Mouse (Mus musculus) stomach, adult 2 months (tissue): ENCODE measurements around the gene Med17. TPM values are rescaled to one million over a fixed set of nuclear protein-coding genes. Genes with fewer than 3 reads are reported as not detected.

Experiments
- polyA plus RNA-seq: library from polyadenylated mRNA; depleted of rRNA; stranded (reverse); fragments of >200 nt; gene quantifications from 2 replicates; pipeline ENCODE4 v1.2.3, GENCODE M21; 2012; rRNA removed

The Med17 gene
- polyA plus RNA-seq: 8.4 and 9.1 TPM in 2 replicates

DNA sequence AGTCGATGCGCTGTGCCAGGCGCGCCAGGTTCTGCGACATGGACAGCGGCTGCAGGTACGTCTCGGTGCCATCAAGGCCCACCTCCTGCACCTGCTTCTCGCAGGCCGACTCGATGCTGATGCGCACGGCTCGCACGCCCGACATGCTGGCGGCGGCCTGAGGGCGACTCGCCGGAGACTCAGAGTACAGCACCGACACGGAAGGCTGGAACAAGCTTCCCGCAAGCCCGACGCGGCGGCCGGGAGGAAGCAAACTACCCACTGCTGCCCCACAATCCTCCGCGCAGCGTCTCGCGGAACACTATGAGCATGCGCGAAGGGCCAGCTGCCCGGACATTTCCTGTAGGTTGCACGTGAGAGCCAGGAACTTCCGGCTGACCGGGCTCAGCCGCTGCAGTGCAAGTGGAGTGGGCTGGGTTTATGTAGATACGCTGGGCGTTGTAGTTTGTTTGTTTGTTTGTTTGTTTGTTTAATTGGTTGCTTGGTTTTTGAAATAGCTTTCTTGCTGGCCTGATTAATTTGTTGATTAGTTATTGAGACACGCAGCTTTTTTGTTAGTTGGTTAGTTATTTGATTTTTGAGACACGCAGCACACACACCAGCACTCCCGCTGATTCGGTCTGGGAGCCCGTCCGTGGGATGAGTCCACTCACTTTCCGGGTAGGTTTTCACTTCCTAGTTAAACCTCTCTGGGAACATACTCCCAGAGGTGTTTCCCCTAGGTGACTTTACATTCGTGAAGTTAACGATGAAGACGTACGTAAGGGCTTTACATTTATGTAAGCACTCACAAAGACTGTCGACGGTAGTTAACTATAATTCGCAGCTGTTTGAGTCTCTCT is at the start of gene Med17:
TSS of gene Med17 (minus strand) at position 283 of the 842 bp plus-strand sequence.

DNA sequence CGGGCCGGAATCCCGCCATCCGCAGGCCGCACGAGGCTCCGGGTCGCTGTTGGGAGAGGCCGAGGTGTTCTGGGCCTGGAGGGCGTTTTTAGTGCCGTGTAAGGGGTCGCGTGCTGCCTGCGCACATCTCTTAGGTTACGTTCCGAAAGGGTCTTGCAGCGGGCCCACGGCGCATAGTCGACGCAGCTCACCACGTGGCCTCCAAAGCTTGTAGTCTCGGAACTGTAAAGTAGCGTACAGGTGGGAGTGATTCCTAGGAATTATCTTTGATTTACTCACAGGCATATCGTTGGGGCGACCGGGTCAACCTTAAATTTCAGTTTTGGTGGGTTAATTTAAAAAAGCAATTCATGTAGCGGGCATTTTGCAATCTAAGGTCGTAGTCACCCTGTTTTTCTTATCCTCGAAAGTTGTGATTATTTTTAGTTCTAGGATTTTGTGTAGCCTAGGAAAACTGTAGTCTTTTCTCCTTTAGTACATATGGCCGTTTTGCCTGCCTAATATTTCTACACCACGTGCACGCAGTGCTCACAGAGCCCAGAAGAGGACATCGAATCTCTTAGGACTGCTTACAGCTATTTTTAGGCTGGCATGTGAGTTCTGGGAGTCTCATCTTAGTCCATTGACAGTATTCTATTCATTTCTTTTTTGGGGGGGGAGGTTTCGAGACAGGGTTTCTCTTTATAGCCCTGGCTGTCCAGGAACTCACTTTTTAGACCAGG is 26.8 kb upstream of the Med17 start, which contains the start of gene 4931406C07Rik:
TSS of gene 4931406C07Rik (minus strand) at position 51 of the 722 bp plus-strand sequence.

DNA sequence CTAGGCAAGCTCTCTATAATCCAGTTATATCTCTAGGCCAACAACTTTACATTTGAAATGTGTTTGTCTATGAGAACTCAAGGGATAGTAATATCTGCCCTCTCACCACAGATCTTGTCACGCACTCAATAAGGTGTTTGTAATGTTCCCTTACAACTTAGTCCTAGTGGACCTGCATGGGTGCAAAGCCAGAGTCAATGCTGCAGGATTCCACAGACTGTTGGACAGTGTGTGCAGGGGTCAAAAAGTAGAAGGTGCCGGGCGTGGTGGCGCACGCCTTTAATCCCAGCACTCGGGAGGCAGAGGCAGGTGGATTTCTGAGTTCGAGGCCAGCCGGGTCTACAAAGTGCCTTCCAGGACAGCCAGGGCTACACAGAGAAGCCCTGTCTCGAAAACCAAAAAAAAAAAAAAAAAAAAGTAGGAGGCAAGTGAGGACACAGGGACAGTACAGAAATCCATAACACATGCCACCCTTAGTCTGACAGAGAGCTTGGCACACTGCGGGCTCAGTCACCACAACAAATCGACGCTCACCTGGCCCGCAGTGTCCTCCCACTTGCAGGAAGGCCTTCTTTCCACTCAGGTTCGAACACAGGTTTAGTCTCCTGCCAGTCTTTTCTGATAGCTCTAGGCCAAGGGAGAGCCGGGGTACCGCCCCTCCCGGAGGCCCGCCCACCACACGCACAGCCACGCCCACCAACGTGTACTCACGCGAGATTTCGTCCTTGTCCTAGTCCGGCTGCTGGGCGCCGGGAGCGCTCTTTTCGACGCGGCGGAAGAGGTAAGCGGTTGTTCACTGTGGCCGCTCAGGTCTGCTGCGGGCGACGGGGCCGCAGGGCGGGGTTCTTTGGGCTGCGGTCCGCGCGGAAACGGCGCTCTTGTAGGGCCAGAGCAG is 26.0 kb upstream of the Med17 start, which contains the start of gene Taf1d:
TSS of gene Taf1d (plus strand) at position 712 of the 895 bp plus-strand sequence.

DNA sequence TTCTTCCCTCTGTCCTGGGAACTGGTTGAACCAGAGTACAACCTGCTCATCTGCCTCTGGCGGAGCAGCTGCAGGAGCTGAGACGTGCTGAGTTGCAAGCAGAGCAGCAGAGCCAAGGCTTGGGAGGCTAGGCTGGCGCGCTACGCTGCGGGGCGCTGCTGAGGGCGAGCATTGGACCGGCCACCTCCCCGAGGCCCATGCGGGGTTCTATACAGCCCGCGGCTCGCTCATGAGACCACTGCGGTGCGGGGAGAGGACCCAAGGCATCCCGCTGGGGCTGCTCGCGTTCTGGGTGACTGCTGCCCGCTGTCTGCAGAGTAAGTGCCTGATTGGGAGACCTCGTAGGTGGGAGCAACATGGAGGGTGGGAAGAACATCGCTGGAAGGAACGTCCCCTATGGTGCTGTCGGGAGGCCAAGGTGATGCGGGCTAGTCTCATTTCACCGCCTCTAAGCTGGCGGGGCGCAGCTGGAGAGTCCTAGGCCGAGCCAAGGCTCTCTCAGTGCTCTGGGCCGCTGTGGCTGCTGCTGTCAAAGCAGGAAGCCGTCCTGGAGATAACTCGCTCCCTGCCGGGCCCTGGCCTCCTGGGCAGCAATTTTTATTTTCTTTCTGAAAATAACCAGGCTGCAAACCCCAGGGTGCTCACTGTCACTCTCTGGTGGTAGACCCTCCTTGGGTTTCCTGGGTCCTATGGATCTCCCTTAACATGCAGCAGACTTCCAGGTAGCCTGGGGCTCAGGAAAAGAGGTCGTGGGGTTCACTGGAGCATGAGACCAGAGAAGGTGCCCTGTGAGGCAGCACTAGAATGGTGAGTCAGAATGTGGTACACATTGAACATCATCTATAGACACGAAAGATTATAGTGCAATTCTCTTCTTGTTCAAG is 40.4 kb downstream of the Med17 start, which contains the start of gene Vstm5:
TSS of gene Vstm5 (plus strand) at position 4 of the 884 bp plus-strand sequence.

Other genes with a start within 250 kb of the Med17 start
- gene Panx1, start 234.5 kb downstream of the Med17 start, polyA plus RNA-seq: 22.4 and 23.3 TPM in 2 replicates
- 0.05 and 0.12 TPM in 2 replicates for gene Hephl1, start 167.8 kb downstream of the Med17 start, polyA plus RNA-seq
- 30.1 and 33.3 TPM in 2 replicates for gene Vstm5, start 40.9 kb downstream of the Med17 start, polyA plus RNA-seq
- 1.3 and 2.2 TPM in 2 replicates for gene Taf1d, start 26.3 kb upstream of the Med17 start, polyA plus RNA-seq
- gene 4931406C07Rik, start 26.5 kb upstream of the Med17 start, polyA plus RNA-seq: 0.89 and 1.7 TPM in 2 replicates
- gene Cep295, start 77.9 kb upstream of the Med17 start, polyA plus RNA-seq: 0.58 TPM in 2 replicates
- gene Smco4, start 213.5 kb upstream of the Med17 start, polyA plus RNA-seq: 2.8 and 5.2 TPM in 2 replicates